Mouse (Mus musculus) limb, embryonic 15.5 days (tissue): ENCODE measurements around the gene Platr17. TPM values are rescaled to one million over a fixed set of nuclear protein-coding genes. Genes with fewer than 3 reads are reported as not detected.

Experiments used
- ATAC-seq: fragments of 200-750 bp; cut with Nextera tagmentation; 2 replicates; pipeline ENCODE4 v1.8.0; 2017; ENCODE audit warnings: low read depth, moderate TSS enrichment; ENCODE audit not compliant: insufficient number of reproducible peaks, low FRiP score, low TSS enrichment
- H3K27ac ChIP-seq: fragments of 300-500 bp; sonication (generic); 2 replicates; pipeline ENCODE4 v1.5.1; 2015; ENCODE audit warnings: moderate library complexity, mild to moderate bottlenecking, inconsistent platforms
- H3K27me3 ChIP-seq: fragments of 300-500 bp; sonication (generic); 2 replicates; pipeline ENCODE4 v1.6.1; 2015; ENCODE audit warnings: inconsistent platforms
- H3K36me3 ChIP-seq: fragments of 300-500 bp; sonication (generic); 2 replicates; pipeline ENCODE4 v1.6.1; 2015; ENCODE audit warnings: inconsistent platforms
- H3K4me1 ChIP-seq: fragments of 300-500 bp; sonication (generic); 2 replicates; pipeline ENCODE4 v1.6.1; 2015; ENCODE audit warnings: inconsistent platforms
- H3K4me2 ChIP-seq: fragments of 300-500 bp; sonication (generic); 2 replicates; pipeline ENCODE4 v1.6.1; 2015; ENCODE audit warnings: mild to moderate bottlenecking, inconsistent platforms
- H3K4me3 ChIP-seq: fragments of 300-500 bp; sonication (generic); 2 replicates; pipeline ENCODE4 v1.5.1; 2015; ENCODE audit warnings: mild to moderate bottlenecking, inconsistent platforms
- H3K9ac ChIP-seq: fragments of 300-500 bp; sonication (generic); 2 replicates; pipeline ENCODE4 v1.6.1; 2015; ENCODE audit warnings: inconsistent platforms
- H3K9me3 ChIP-seq: fragments of 300-500 bp; sonication (generic); 2 replicates; pipeline ENCODE4 v1.6.1; 2016; ENCODE audit warnings: inconsistent platforms
- WGBS: fragments of 180-500 bp; shearing (Covaris S2); methylation state at CpG from one replicate; pipeline ENCODE4 v1.1.7; 2015; 5-methylcytosine and 5-hydroxymethylcytosine counted together
- polyA plus RNA-seq: library from polyadenylated mRNA; unstranded; fragments of >200 nt; fragmentation: Nextera tagmentation; extraction: Ambion mirVana; gene quantifications from 2 replicates; pipeline ENCODE4 v1.2.1, GENCODE M21; 2015

Gene Platr17
- polyA plus RNA-seq, 1 experiment from 2014 or later, result 0.19 TPM

GRCm38 (mm10) chr17:33908331-33909076 lies 3.6 kb downstream of the Platr17 start:
- Histone ChIP-seq H3K9me3 (no peaks in the 10 kb centered on the region), H3K9ac (peak overlapping the region; percentile 49), H3K36me3 (peaks cover 22% of the 10 kb centered on the region), H3K27ac (peak overlapping the region; percentile 87), H3K4me2 (peak overlapping the region; percentile 96), H3K27me3 (no peaks in the 10 kb centered on the region), H3K4me1 (peaks cover 34% of the 10 kb centered on the region), H3K4me3 (peak overlapping the region; percentile 93)
- under 1% methylated on average over 43 of the region's 44 CpGs for WGBS
- ATAC-seq, result peak; percentile 51

GRCm38 (mm10) chr17:33909077-33909868 lies 4.3 kb downstream of the Platr17 start, which contains the start of gene Daxx:
Gene Daxx, plus strand, starts transcription at chr17:33909414.
- under 1% methylated on average over 68 of the region's 68 CpGs for WGBS
- peaks cover 39% of the 10 kb centered on the region for H3K4me1 ChIP-seq
- H3K9me3 ChIP-seq, result no peaks in the 10 kb centered on the region
- peak within 1 kb of the TSS; percentile 83 for H3K9ac ChIP-seq
- H3K27ac ChIP-seq, result peak within 1 kb of the TSS; percentile 94
- no peaks in the 10 kb centered on the region for H3K27me3 ChIP-seq
- peaks cover 29% of the 10 kb centered on the region for H3K36me3 ChIP-seq
- H3K4me3 ChIP-seq, result peak within 1 kb of the TSS; percentile 93
- peak; percentile 97 for ATAC-seq
- H3K4me2 ChIP-seq, result peak within 1 kb of the TSS; percentile 96

GRCm38 (mm10) chr17:33909869-33910250 lies 4.9 kb downstream of the Platr17 start:
- Histone ChIP-seq H3K9ac (peak overlapping the region; percentile 83), H3K27ac (peak overlapping the region; percentile 94), H3K9me3 (no peaks in the 10 kb centered on the region), H3K27me3 (no peaks in the 10 kb centered on the region), H3K4me3 (peak overlapping the region; percentile 93), H3K36me3 (peaks cover 34% of the 10 kb centered on the region), H3K4me2 (peak overlapping the region; percentile 96), H3K4me1 (peaks cover 40% of the 10 kb centered on the region)
- under 1% methylated on average over 14 of the region's 14 CpGs for WGBS
- no peak for ATAC-seq

GRCm38 (mm10) chr17:33910346-33911051 lies 5.6 kb downstream of the Platr17 start:
- H3K4me2 ChIP-seq, result peak overlapping the region; percentile 96
- ATAC-seq, result no peak
- H3K27ac ChIP-seq, result peak overlapping the region; percentile 94
- H3K36me3 ChIP-seq, result peaks cover 38% of the 10 kb centered on the region
- peak overlapping the region; percentile 83; the same call in 1 of the 2 replicates for H3K9ac ChIP-seq
- H3K4me1 ChIP-seq, result peaks cover 47% of the 10 kb centered on the region
- no peaks in the 10 kb centered on the region for H3K27me3 ChIP-seq
- no peaks in the 10 kb centered on the region for H3K9me3 ChIP-seq
- WGBS, result 42% methylated on average over 11 of the region's 11 CpGs
- peak overlapping the region; percentile 93 for H3K4me3 ChIP-seq

- no peaks in the 10 kb centered on the region for H3K9me3 ChIP-seq
- no peaks in the 10 kb centered on the region for H3K27me3 ChIP-seq
- no peak overlapping the region for H3K27ac ChIP-seq
- 93% methylated on average over 31 of the region's 31 CpGs for WGBS
- ATAC-seq, result no peak
- H3K4me3 ChIP-seq, result no peak overlapping the region
- H3K4me2 ChIP-seq, result no peak overlapping the region
- H3K4me1 ChIP-seq, result peaks cover 49% of the 10 kb centered on the region
- peaks cover 38% of the 10 kb centered on the region for H3K36me3 ChIP-seq
- H3K9ac ChIP-seq, result no peak overlapping the region
These were observed 6.3 kb downstream of the Platr17 start for GRCm38 (mm10) chr17:33911052-33911812.

- Histone ChIP-seq H3K9me3 (no peaks in the 10 kb centered on the region), H3K4me2 (no peak overlapping the region), H3K27ac (no peak overlapping the region), H3K36me3 (peaks cover 38% of the 10 kb centered on the region), H3K4me3 (no peak overlapping the region), H3K9ac (no peak overlapping the region), H3K27me3 (no peaks in the 10 kb centered on the region), H3K4me1 (peaks cover 55% of the 10 kb centered on the region)
- no peak for ATAC-seq
- WGBS, result 86% methylated on average over 28 of the region's 28 CpGs
These were observed 7.0 kb downstream of the Platr17 start for GRCm38 (mm10) chr17:33911813-33912414.

- H3K4me2 ChIP-seq, result no peak overlapping the region
- no peak for ATAC-seq
- H3K4me3 ChIP-seq, result no peak overlapping the region
- H3K27me3 ChIP-seq, result no peaks in the 10 kb centered on the region
- peaks cover 48% of the 10 kb centered on the region for H3K36me3 ChIP-seq
- peaks cover 62% of the 10 kb centered on the region for H3K4me1 ChIP-seq
- no peaks in the 10 kb centered on the region for H3K9me3 ChIP-seq
- H3K9ac ChIP-seq, result no peak overlapping the region
- 88% methylated on average over 10 of the region's 10 CpGs for WGBS
- no peak overlapping the region for H3K27ac ChIP-seq
These were observed 8.3 kb downstream of the Platr17 start for GRCm38 (mm10) chr17:33913264-33913663.

- Histone ChIP-seq H3K9me3 (no peaks in the 10 kb centered on the region), H3K4me1 (peaks cover 64% of the 10 kb centered on the region), H3K27ac (no peak overlapping the region), H3K9ac (peak overlapping the region; percentile 14; the same call in 1 of the 2 replicates), H3K36me3 (peaks cover 48% of the 10 kb centered on the region), H3K4me2 (no peak overlapping the region), H3K27me3 (no peaks in the 10 kb centered on the region), H3K4me3 (no peak overlapping the region)
- ATAC-seq, result no peak
- WGBS, result 90% methylated on average over 8 of the region's 8 CpGs
These were observed 9.0 kb downstream of the Platr17 start for GRCm38 (mm10) chr17:33913905-33914304.

GRCm38 (mm10) chr17:33914969-33915391 lies 10.0 kb downstream of the Platr17 start:
- Histone ChIP-seq H3K4me1 (peaks cover 72% of the 10 kb centered on the region), H3K4me2 (peak overlapping the region; percentile 67; the same call in 1 of the 2 replicates), H3K4me3 (0 out of 2 replicates have a peak overlapping the region, but pooled peaks have one; percentile 53), H3K27me3 (no peaks in the 10 kb centered on the region), H3K9ac (no peak overlapping the region), H3K27ac (peak overlapping the region; percentile 88; the same call in 1 of the 2 replicates), H3K9me3 (no peaks in the 10 kb centered on the region), H3K36me3 (peaks cover 48% of the 10 kb centered on the region)
- no peak for ATAC-seq
- WGBS, result 71% methylated on average over 13 of the region's 13 CpGs

GRCm38 (mm10) chr17:33915671-33916250 lies 10.8 kb downstream of the Platr17 start, which contains the start of the genes Tapbp and Zbtb22:
Gene Tapbp, plus strand, starts transcription at chr17:33915899.
Gene Zbtb22, plus strand, starts transcription at chr17:33915904.
- peaks cover 48% of the 10 kb centered on the region for H3K36me3 ChIP-seq

More at GRCm38 (mm10) chr17:33915671-33916250, 10.8 kb downstream of the Platr17 start, which contains the start of the genes Tapbp and Zbtb22:
- peak within 1 kb of the TSS; percentile 88 for H3K27ac ChIP-seq
- peak; percentile 93 for ATAC-seq
- H3K4me1 ChIP-seq, result peaks cover 71% of the 10 kb centered on the region
- peak within 1 kb of the TSS; percentile 67 for H3K4me2 ChIP-seq
- H3K9me3 ChIP-seq, result no peaks in the 10 kb centered on the region
- peak within 1 kb of the TSS; percentile 53 for H3K4me3 ChIP-seq
- no peaks in the 10 kb centered on the region for H3K27me3 ChIP-seq
- peak within 1 kb of the TSS; percentile 33; the same call in 1 of the 2 replicates for H3K9ac ChIP-seq
- WGBS, result under 1% methylated on average over 29 of the region's 34 CpGs
